ENCODE assay signal across 9 mouse cellular contexts in genomic region chr3:97894695-97895094, GRCm38 (mm10). TPM values are rescaled to one million over a fixed set of nuclear protein-coding genes. Genes with fewer than 3 reads are reported as not detected.
DNase-seq lines count a peak whose midpoint lies in the region; ATAC-seq lines count a peak whose summit lies in the region.
"Had no signal": no experiment of that assay in that cellular context is flagged by ENCODE, and none has a peak within 500 bp of the region (broad histone marks: within the 10 kb centered on the region; RNA-seq: fewer than 3 reads in every experiment).

No protein-coding gene starts in this region.

- intact Hi-C loops in heart, postnatal 25 days (cut with DNase I), result no loop called here

- H3K36me3 ChIP-seq in hindbrain, embryonic 10.5 days, result no peaks in the 10 kb centered on the region
- H3K36me3 ChIP-seq in hindbrain, embryonic 12.5 days, result no peaks in the 10 kb centered on the region
- no peaks in the 10 kb centered on the region for H3K36me3 ChIP-seq in embryonic facial prominence, embryonic 11.5 days (replicated peaks; ENCODE audit: control insufficient read depth, insufficient read depth, low read depth, low read length)
- H3K36me3 ChIP-seq: lung, embryonic 15.5 days had no signal

- no peak overlapping the region for H3K4me2 ChIP-seq in hindbrain, embryonic 12.5 days (replicated peaks)
- H3K4me2 ChIP-seq in embryonic facial prominence, embryonic 11.5 days (ENCODE audit: low read depth, low read length), result no peak overlapping the region
- H3K4me2 ChIP-seq: lung, embryonic 15.5 days had no signal

- peak; percentile 19 for DNase-seq in hindbrain, embryonic 10.5 days (ENCODE audit: low spot score)
- peak; percentile 9 for DNase-seq in urinary bladder, postnatal 14 days (ENCODE audit: low spot score)
- DNase-seq in urinary bladder, postnatal 25 days (ENCODE audit: low spot score), result no peak
- peak; percentile 38 for DNase-seq in embryonic facial prominence, embryonic 11.5 days (ENCODE audit: low spot score)
- DNase-seq in T-cell, adult 2 months (ENCODE audit: low spot score), result no peak
- DNase-seq in heart, postnatal 25 days (ENCODE audit: low spot score), result no peak

- no peak overlapping the region for H3K4me3 ChIP-seq in hindbrain, embryonic 10.5 days
- H3K4me3 ChIP-seq in hindbrain, embryonic 12.5 days, result no peak overlapping the region
- no peak overlapping the region for H3K4me3 ChIP-seq in embryonic facial prominence, embryonic 11.5 days (ENCODE audit: low read depth, low read length)
- H3K4me3 ChIP-seq: lung, embryonic 15.5 days had no signal

- H3K9me3 ChIP-seq in hindbrain, embryonic 10.5 days, result no peaks in the 10 kb centered on the region
- H3K9me3 ChIP-seq in hindbrain, embryonic 12.5 days (replicated peaks), result no peaks in the 10 kb centered on the region
- no peaks in the 10 kb centered on the region for H3K9me3 ChIP-seq in embryonic facial prominence, embryonic 11.5 days (replicated peaks; ENCODE audit: control insufficient read depth, low read length)
- H3K9me3 ChIP-seq: lung, embryonic 15.5 days had no signal

- 50% methylated on average over 6 of the region's 6 CpGs for WGBS in hindbrain, embryonic 10.5 days
- 52% methylated on average over 6 of the region's 6 CpGs for WGBS in hindbrain, embryonic 12.5 days
- 46% methylated on average over 6 of the region's 6 CpGs for WGBS in embryonic facial prominence, embryonic 11.5 days

- H3K4me1 ChIP-seq in hindbrain, embryonic 10.5 days (replicated peaks), result no peaks in the 10 kb centered on the region
- H3K4me1 ChIP-seq in hindbrain, embryonic 12.5 days, result no peaks in the 10 kb centered on the region
- no peaks in the 10 kb centered on the region for H3K4me1 ChIP-seq in embryonic facial prominence, embryonic 11.5 days (ENCODE audit: control insufficient read depth, insufficient read depth, low read length)
- H3K4me1 ChIP-seq: lung, embryonic 15.5 days had no signal

- H3K27me3 ChIP-seq in hindbrain, embryonic 10.5 days (ENCODE audit: insufficient read depth, poor library complexity, severe bottlenecking), result peaks cover 16% of the 10 kb centered on the region
- H3K27me3 ChIP-seq in hindbrain, embryonic 12.5 days, result peaks cover 14% of the 10 kb centered on the region
- 0 out of 2 replicates have a peak, but pooled peaks cover 2% of the 10 kb centered on the region for H3K27me3 ChIP-seq in embryonic facial prominence, embryonic 11.5 days (ENCODE audit: control insufficient read depth, insufficient read depth, low read length)

- H3K27ac ChIP-seq in hindbrain, embryonic 10.5 days, result no peak overlapping the region
- H3K27ac ChIP-seq in hindbrain, embryonic 12.5 days, result no peak overlapping the region
- no peak overlapping the region for H3K27ac ChIP-seq in embryonic facial prominence, embryonic 11.5 days (replicated peaks; ENCODE audit: low read depth, low read length)
- H3K27ac ChIP-seq: lung, embryonic 15.5 days had no signal

- no peak overlapping the region for H3K9ac ChIP-seq in hindbrain, embryonic 12.5 days
- no peak overlapping the region for H3K9ac ChIP-seq in embryonic facial prominence, embryonic 11.5 days (replicated peaks; ENCODE audit: low read length)
- H3K9ac ChIP-seq: lung, embryonic 15.5 days had no signal

- ATAC-seq in hindbrain, embryonic 12.5 days (ENCODE audit: low FRiP score), result no peak
- no peak for ATAC-seq in embryonic facial prominence, embryonic 11.5 days (replicated peaks; ENCODE audit: insufficient number of reproducible peaks, low FRiP score, low TSS enrichment, low read depth)
- peak; percentile 63; the same call in 1 of the 2 replicates for ATAC-seq in monocyte, adult 5-6 weeks (replicated peaks; ENCODE audit: insufficient number of reproducible peaks, low FRiP score, low TSS enrichment, poor library complexity, severe bottlenecking)

RNA-seq across cellular contexts. Expression of gene Pde4dip, which starts 6.2 kb away (rescaled TPM):
- polyA plus RNA-seq in hindbrain, embryonic 10.5 days (2016; fragmentation: Nextera tagmentation; extraction: Ambion mirVana), result 22.4 and 29.4 TPM in 2 replicates
- 50.7 and 54.9 TPM in 2 replicates for polyA plus RNA-seq in hindbrain, embryonic 12.5 days (2016; fragmentation: Nextera tagmentation; extraction: Ambion mirVana)
- 28.1 and 29.2 TPM in 2 replicates for polyA plus RNA-seq in embryonic facial prominence, embryonic 11.5 days (2014; fragmentation: Nextera tagmentation; extraction: Ambion mirVana)
- total RNA-seq in monocyte, adult 5-6 weeks (2017), result 16.0 to 25.4 TPM (median 16.5 TPM) in 3 replicates
- 1,000 to 10,000 TPM; 1,803 to 1,950 TPM for total RNA-seq in heart, postnatal 25 days (2021)

RNA-seq across cellular contexts. Expression of gene Sec22b, which starts 6.3 kb away (rescaled TPM):
- polyA plus RNA-seq in hindbrain, embryonic 10.5 days (2016; fragmentation: Nextera tagmentation; extraction: Ambion mirVana), result 109 and 121 TPM in 2 replicates
- 104 and 114 TPM in 2 replicates for polyA plus RNA-seq in hindbrain, embryonic 12.5 days (2016; fragmentation: Nextera tagmentation; extraction: Ambion mirVana)
- polyA plus RNA-seq in embryonic facial prominence, embryonic 11.5 days (2014; fragmentation: Nextera tagmentation; extraction: Ambion mirVana), result 124 and 139 TPM in 2 replicates
- total RNA-seq in monocyte, adult 5-6 weeks (2017), result 37.7 to 62.2 TPM (median 46.2 TPM) in 3 replicates
- 10 to 100 TPM; 40.8 to 45.4 TPM for total RNA-seq in heart, postnatal 25 days (2021)

Comparison
In these comparisons a context has a peak if more than half of its experiments do, and no peak if none do; other contexts are left out.
1. DNase-seq: peak in hindbrain, embryonic 10.5 days (single experiment), urinary bladder, postnatal 14 days (single experiment) and embryonic facial prominence, embryonic 11.5 days (single experiment); none in urinary bladder, postnatal 25 days (single experiment), T-cell, adult 2 months (single experiment) and heart, postnatal 25 days (single experiment).